Mouse (Mus musculus) hindbrain, embryonic 15.5 days (tissue): ENCODE data around the gene P4htm. TPM values are rescaled to one million over a fixed set of nuclear protein-coding genes. Genes with fewer than 3 reads are reported as not detected.

ENCODE experiments used
- microRNA counts: library from miRNA; unstranded; fragments of <30 nt; microRNA quantifications from one replicate; lab custom pipeline; 2016
- microRNA-seq: library from miRNA; unstranded; fragments of <30 nt; microRNA quantifications from one replicate; pipeline ENCODE4, GENCODE M21; 2016
- polyA plus RNA-seq: library from polyadenylated mRNA; unstranded; fragments of >200 nt; fragmentation: Nextera tagmentation; extraction: Ambion mirVana; gene quantifications from 2 replicates; pipeline ENCODE4 v1.2.1, GENCODE M21; 2015

The P4htm gene
- polyA plus RNA-seq, 1 experiment from 2014 or later, result 35.1 TPM

MicroRNAs encoded within 50 kb of the gene (microRNA counts, 519-probe panel; counts per million panel counts)
- microRNA mmu-miR-191 (lab: Ali Mortazavi, UCI) (2,953 counts per million, percentile 58 among the panel's probes with 10 or more counts), microRNA mmu-miR-425 (lab: Ali Mortazavi, UCI) (2,832 counts per million, percentile 54 among the panel's probes with 10 or more counts)

Small RNAs within 50 kb of the gene (microRNA-seq; reads per million reads assigned to microRNA genes)
- not detected for gene Gm24083
- not detected for gene Mir191
- 981 reads per million, percentile 77 among the genes with 10 or more reads in this experiment for gene Mir425

Other genes with a start within 250 kb of the P4htm start
- gene Usp4, start 249.8 kb downstream of the P4htm start, polyA plus RNA-seq, result 123 and 125 TPM in 2 replicates
- 1.5 and 2.3 TPM in 2 replicates for gene 1700102P08Rik, start 204.9 kb downstream of the P4htm start, polyA plus RNA-seq
- 1.6 and 2.5 TPM in 2 replicates for gene Ccdc36, start 169.2 kb downstream of the P4htm start, polyA plus RNA-seq
- gene BC048562, start 161.2 kb downstream of the P4htm start, polyA plus RNA-seq, result not detected in 2 replicates
- 57.5 and 63.4 TPM in 2 replicates for gene Ccdc71, start 137.1 kb downstream of the P4htm start, polyA plus RNA-seq
- 67.5 and 70.8 TPM in 2 replicates for gene Klhdc8b, start 136.1 kb downstream of the P4htm start, polyA plus RNA-seq
- 24.1 and 25.1 TPM in 2 replicates for gene Lamb2, start 117.9 kb downstream of the P4htm start, polyA plus RNA-seq
- gene Usp19, start 107.1 kb downstream of the P4htm start, polyA plus RNA-seq, result 76.5 and 80.8 TPM in 2 replicates
- gene Qars, start 90.0 kb downstream of the P4htm start, polyA plus RNA-seq, result 62.8 and 63.8 TPM in 2 replicates
- gene Qrich1, start 80.9 kb downstream of the P4htm start, polyA plus RNA-seq, result 118 and 127 TPM in 2 replicates
- gene Impdh2, start 37.4 kb downstream of the P4htm start, polyA plus RNA-seq, result 109 and 111 TPM in 2 replicates
- gene Ndufaf3, start 30.2 kb downstream of the P4htm start, polyA plus RNA-seq, result 73.4 and 78.5 TPM in 2 replicates
- gene Dalrd3, start 27.8 kb downstream of the P4htm start, polyA plus RNA-seq, result 304 and 323 TPM in 2 replicates
- 308 and 313 TPM in 2 replicates for gene Wdr6, start 18.9 kb downstream of the P4htm start, polyA plus RNA-seq
- 43.0 and 48.1 TPM in 2 replicates for gene Arih2, start 51.7 kb upstream of the P4htm start, polyA plus RNA-seq
- gene Slc25a20, start 64.4 kb upstream of the P4htm start, polyA plus RNA-seq, result 43.3 and 47.7 TPM in 2 replicates
- 62.4 and 65.9 TPM in 2 replicates for gene Prkar2a, start 91.6 kb upstream of the P4htm start, polyA plus RNA-seq
- 180 and 206 TPM in 2 replicates for gene Ip6k2, start 186.1 kb upstream of the P4htm start, polyA plus RNA-seq
- gene Nckipsd, start 210.7 kb upstream of the P4htm start, polyA plus RNA-seq, result 30.3 and 30.7 TPM in 2 replicates
- 12.7 and 14.6 TPM in 2 replicates for gene Celsr3, start 228.7 kb upstream of the P4htm start, polyA plus RNA-seq